ENCODE assay signal across 15 mouse cellular contexts in genomic region chr11:116385999-116386398, GRCm38 (mm10). TPM values are rescaled to one million over a fixed set of nuclear protein-coding genes. Genes with fewer than 3 reads are reported as not detected.
A peak's percentile ranks its signal among the peaks of the same experiment; 100 is the strongest.
DNase-seq lines count a peak whose midpoint lies in the region; ATAC-seq and TF ChIP-seq lines count a peak whose summit lies in the region.
"Had no signal": no experiment of that assay in that cellular context is flagged by ENCODE, and none has a peak within 500 bp of the region (broad histone marks: within the 10 kb centered on the region; RNA-seq: fewer than 3 reads in every experiment).

No protein-coding gene starts in this region.

- H3K4me3 ChIP-seq in forebrain, embryonic 13.5 days: no peak overlapping the region
- no peak overlapping the region for H3K4me3 ChIP-seq in forebrain, embryonic 10.5 days
- H3K4me3 ChIP-seq in hindbrain, embryonic 13.5 days: no peak overlapping the region
- H3K4me3 ChIP-seq in hindbrain, embryonic 16.5 days (ENCODE audit: low read length): no peak overlapping the region
- no peak overlapping the region for H3K4me3 ChIP-seq in midbrain, postnatal 0 days (ENCODE audit: low read depth, low read length)
- no peak overlapping the region for H3K4me3 ChIP-seq in midbrain, embryonic 11.5 days (ENCODE audit: low read depth, low read length)
- H3K4me3 ChIP-seq: intestine, embryonic 15.5 days; layer of hippocampus, adult 2 months; liver, embryonic 15.5 days had no signal

- no peak overlapping the region for H3K9ac ChIP-seq in forebrain, embryonic 13.5 days
- H3K9ac ChIP-seq in hindbrain, embryonic 13.5 days: peak overlapping the region; percentile 51; the same call in 1 of the 2 replicates
- H3K9ac ChIP-seq in hindbrain, embryonic 16.5 days (ENCODE audit: low read depth, low read length): no peak overlapping the region
- H3K9ac ChIP-seq in midbrain, postnatal 0 days (replicated peaks; ENCODE audit: low read length, poor library complexity, severe bottlenecking): no peak overlapping the region
- no peak overlapping the region for H3K9ac ChIP-seq in midbrain, embryonic 11.5 days (ENCODE audit: low read length)
- H3K9ac ChIP-seq: intestine, embryonic 15.5 days; liver, embryonic 15.5 days had no signal

- no peaks in the 10 kb centered on the region for H3K27me3 ChIP-seq in forebrain, embryonic 13.5 days
- no peaks in the 10 kb centered on the region for H3K27me3 ChIP-seq in forebrain, embryonic 10.5 days (ENCODE audit: poor library complexity, severe bottlenecking)
- no peaks in the 10 kb centered on the region for H3K27me3 ChIP-seq in hindbrain, embryonic 13.5 days
- H3K27me3 ChIP-seq in hindbrain, embryonic 16.5 days (replicated peaks; ENCODE audit: control insufficient read depth, insufficient read depth, low read length): no peaks in the 10 kb centered on the region
- no peaks in the 10 kb centered on the region for H3K27me3 ChIP-seq in midbrain, postnatal 0 days (ENCODE audit: insufficient read depth, low read length)
- H3K27me3 ChIP-seq in midbrain, embryonic 11.5 days (ENCODE audit: control insufficient read depth, insufficient read depth, low read length): no peaks in the 10 kb centered on the region
- H3K27me3 ChIP-seq: intestine, embryonic 15.5 days; liver, embryonic 15.5 days had no signal

- H3K27ac ChIP-seq in forebrain, embryonic 13.5 days: peak overlapping the region; percentile 55
- no peak overlapping the region for H3K27ac ChIP-seq in forebrain, embryonic 10.5 days
- peak overlapping the region; percentile 45; the same call in 1 of the 2 replicates for H3K27ac ChIP-seq in hindbrain, embryonic 13.5 days
- no peak overlapping the region for H3K27ac ChIP-seq in hindbrain, embryonic 16.5 days (ENCODE audit: low read depth, low read length)
- H3K27ac ChIP-seq in midbrain, postnatal 0 days (ENCODE audit: low read depth, low read length): no peak overlapping the region
- no peak overlapping the region for H3K27ac ChIP-seq in midbrain, embryonic 11.5 days (ENCODE audit: low read depth, low read length)
- H3K27ac ChIP-seq: layer of hippocampus, adult 2 months; liver, embryonic 15.5 days had no signal

- no peak for TF ChIP-seq CTCF in midbrain, postnatal 0 days (IDR thresholded peaks at IDR 0.05)

- no peak for DNase-seq in forebrain, embryonic 10.5 days (ENCODE audit: extremely low spot score, low spot score)
- peak; percentile 68 for DNase-seq in midbrain, postnatal 0 days (ENCODE audit: low spot score)
- DNase-seq in midbrain, embryonic 11.5 days (ENCODE audit: low spot score, missing footprints): no peak
- peak; percentile 51 for DNase-seq in skeletal muscle tissue, adult 2 months (ENCODE audit: low read depth, low spot score)
- no peak for DNase-seq in testis, postnatal 10 days (ENCODE audit: low spot score)
- DNase-seq: B cell, adult 2 months; cerebellum, adult 9-10 months; right cerebral cortex, postnatal 14 days; thymus, postnatal 25 days had no signal

- no peak overlapping the region for H3K4me2 ChIP-seq in forebrain, embryonic 13.5 days
- no peak overlapping the region for H3K4me2 ChIP-seq in hindbrain, embryonic 13.5 days
- H3K4me2 ChIP-seq in hindbrain, embryonic 16.5 days (ENCODE audit: low read length): no peak overlapping the region
- no peak overlapping the region for H3K4me2 ChIP-seq in midbrain, postnatal 0 days (ENCODE audit: low read depth, low read length, poor library complexity, severe bottlenecking)
- H3K4me2 ChIP-seq in midbrain, embryonic 11.5 days: no peak overlapping the region
- H3K4me2 ChIP-seq: intestine, embryonic 15.5 days; liver, embryonic 15.5 days had no signal

- peaks cover 26% of the 10 kb centered on the region for H3K36me3 ChIP-seq in forebrain, embryonic 13.5 days (ENCODE audit: poor library complexity, severe bottlenecking)
- no peaks in the 10 kb centered on the region for H3K36me3 ChIP-seq in forebrain, embryonic 10.5 days (replicated peaks)
- H3K36me3 ChIP-seq in hindbrain, embryonic 13.5 days: peaks cover 17% of the 10 kb centered on the region
- H3K36me3 ChIP-seq in hindbrain, embryonic 16.5 days (ENCODE audit: control insufficient read depth, insufficient read depth, low read length): peaks cover 4% of the 10 kb centered on the region; the same call in 1 of the 2 replicates
- peaks cover 5% of the 10 kb centered on the region; the same call in 1 of the 2 replicates for H3K36me3 ChIP-seq in midbrain, postnatal 0 days (ENCODE audit: insufficient read depth, low read length)
- H3K36me3 ChIP-seq in midbrain, embryonic 11.5 days (ENCODE audit: control insufficient read depth, insufficient read depth, low read length): no peaks in the 10 kb centered on the region
- H3K36me3 ChIP-seq: liver, embryonic 15.5 days had no signal

- ATAC-seq in forebrain, embryonic 13.5 days: no peak
- ATAC-seq in hindbrain, embryonic 13.5 days (ENCODE audit: low FRiP score): no peak
- no peak for ATAC-seq in hindbrain, embryonic 16.5 days
- ATAC-seq in midbrain, postnatal 0 days (ENCODE audit: low FRiP score): no peak
- no peak for ATAC-seq in midbrain, embryonic 11.5 days (ENCODE audit: low FRiP score)
- ATAC-seq: intestine, embryonic 15.5 days had no signal

- no peaks in the 10 kb centered on the region for H3K9me3 ChIP-seq in forebrain, embryonic 13.5 days (replicated peaks)
- H3K9me3 ChIP-seq in forebrain, embryonic 10.5 days: no peaks in the 10 kb centered on the region
- H3K9me3 ChIP-seq in hindbrain, embryonic 13.5 days: no peaks in the 10 kb centered on the region
- H3K9me3 ChIP-seq in hindbrain, embryonic 16.5 days (ENCODE audit: control insufficient read depth, low read length): no peaks in the 10 kb centered on the region
- H3K9me3 ChIP-seq in midbrain, postnatal 0 days (ENCODE audit: low read length): no peaks in the 10 kb centered on the region
- no peaks in the 10 kb centered on the region for H3K9me3 ChIP-seq in midbrain, embryonic 11.5 days (ENCODE audit: control insufficient read depth, low read length)
- H3K9me3 ChIP-seq: intestine, embryonic 15.5 days; liver, embryonic 15.5 days had no signal

- peaks cover 21% of the 10 kb centered on the region for H3K4me1 ChIP-seq in forebrain, embryonic 13.5 days
- peaks cover 26% of the 10 kb centered on the region for H3K4me1 ChIP-seq in forebrain, embryonic 10.5 days
- H3K4me1 ChIP-seq in hindbrain, embryonic 13.5 days (replicated peaks): peaks cover 28% of the 10 kb centered on the region
- H3K4me1 ChIP-seq in hindbrain, embryonic 16.5 days (ENCODE audit: control insufficient read depth, insufficient read depth, low read depth, low read length): peaks cover 13% of the 10 kb centered on the region
- H3K4me1 ChIP-seq in midbrain, postnatal 0 days (ENCODE audit: insufficient read depth, low read length): no peaks in the 10 kb centered on the region
- peaks cover 12% of the 10 kb centered on the region for H3K4me1 ChIP-seq in midbrain, embryonic 11.5 days (ENCODE audit: control insufficient read depth, insufficient read depth, low read length)

- WGBS in forebrain, embryonic 13.5 days: 57% methylated on average over 5 of the region's 5 CpGs
- WGBS in forebrain, embryonic 10.5 days: 62% methylated on average over 5 of the region's 5 CpGs
- 48% methylated on average over 5 of the region's 5 CpGs for WGBS in hindbrain, embryonic 13.5 days
- 36% methylated on average over 5 of the region's 5 CpGs for WGBS in hindbrain, embryonic 16.5 days
- 41% methylated on average over 5 of the region's 5 CpGs for WGBS in midbrain, postnatal 0 days
- WGBS in midbrain, embryonic 11.5 days: 57% methylated on average over 5 of the region's 5 CpGs

RNA-seq across cellular contexts. Expression of gene Rnf157, which starts 26.8 kb away (rescaled TPM):
- polyA plus RNA-seq in forebrain, embryonic 13.5 days (2015; fragmentation: Nextera tagmentation; extraction: Ambion mirVana): 18.1 and 20.6 TPM in 2 replicates
- polyA plus RNA-seq in forebrain, embryonic 10.5 days (2016; fragmentation: Nextera tagmentation; extraction: Ambion mirVana): 5.5 and 5.7 TPM in 2 replicates
- polyA plus RNA-seq in hindbrain, embryonic 13.5 days (2015; fragmentation: Nextera tagmentation; extraction: Ambion mirVana): 35.0 and 39.6 TPM in 2 replicates
- polyA plus RNA-seq in hindbrain, embryonic 16.5 days (2015; fragmentation: Nextera tagmentation; extraction: Ambion mirVana): 27.8 and 28.5 TPM in 2 replicates
- 113 and 138 TPM in 2 replicates for total RNA-seq in midbrain, postnatal 0 days (2014; rRNA removed)
- 53.7 and 57.0 TPM in 2 replicates for polyA plus RNA-seq in midbrain, postnatal 0 days (2015; fragmentation: Nextera tagmentation; extraction: Ambion mirVana)
- polyA plus RNA-seq in midbrain, embryonic 11.5 days (2014; fragmentation: Nextera tagmentation; extraction: Ambion mirVana): 17.8 and 18.1 TPM in 2 replicates

RNA-seq across cellular contexts. Expression of gene Ubald2, which starts 47.9 kb away (rescaled TPM):
- 45.5 and 58.2 TPM in 2 replicates for polyA plus RNA-seq in forebrain, embryonic 13.5 days (2015; fragmentation: Nextera tagmentation; extraction: Ambion mirVana)
- 31.6 and 33.1 TPM in 2 replicates for polyA plus RNA-seq in forebrain, embryonic 10.5 days (2016; fragmentation: Nextera tagmentation; extraction: Ambion mirVana)
- 43.6 and 44.5 TPM in 2 replicates for polyA plus RNA-seq in hindbrain, embryonic 13.5 days (2015; fragmentation: Nextera tagmentation; extraction: Ambion mirVana)
- 28.3 and 35.1 TPM in 2 replicates for polyA plus RNA-seq in hindbrain, embryonic 16.5 days (2015; fragmentation: Nextera tagmentation; extraction: Ambion mirVana)
- 81.0 and 85.9 TPM in 2 replicates for total RNA-seq in midbrain, postnatal 0 days (2014; rRNA removed)
- polyA plus RNA-seq in midbrain, postnatal 0 days (2015; fragmentation: Nextera tagmentation; extraction: Ambion mirVana): 40.1 and 40.9 TPM in 2 replicates
- polyA plus RNA-seq in midbrain, embryonic 11.5 days (2014; fragmentation: Nextera tagmentation; extraction: Ambion mirVana): 72.3 and 83.0 TPM in 2 replicates

RNA-seq across cellular contexts. Expression of gene Foxj1, which starts 50.8 kb away (rescaled TPM):
- 8.1 and 10.6 TPM in 2 replicates for polyA plus RNA-seq in forebrain, embryonic 13.5 days (2015; fragmentation: Nextera tagmentation; extraction: Ambion mirVana)
- polyA plus RNA-seq in forebrain, embryonic 10.5 days (2016; fragmentation: Nextera tagmentation; extraction: Ambion mirVana): 3.3 and 4.4 TPM in 2 replicates
- polyA plus RNA-seq in hindbrain, embryonic 13.5 days (2015; fragmentation: Nextera tagmentation; extraction: Ambion mirVana): 14.2 and 24.3 TPM in 2 replicates
- 13.2 and 16.2 TPM in 2 replicates for polyA plus RNA-seq in hindbrain, embryonic 16.5 days (2015; fragmentation: Nextera tagmentation; extraction: Ambion mirVana)
- total RNA-seq in midbrain, postnatal 0 days (2014; rRNA removed): 24.1 and 37.5 TPM in 2 replicates
- 9.6 and 12.1 TPM in 2 replicates for polyA plus RNA-seq in midbrain, postnatal 0 days (2015; fragmentation: Nextera tagmentation; extraction: Ambion mirVana)
- polyA plus RNA-seq in midbrain, embryonic 11.5 days (2014; fragmentation: Nextera tagmentation; extraction: Ambion mirVana): 3.5 and 3.8 TPM in 2 replicates

Comparison
In these comparisons a context has a peak if more than half of its experiments do, and no peak if none do; other contexts are left out.
1. H3K27ac ChIP-seq: peak in forebrain, embryonic 13.5 days (single experiment) and hindbrain, embryonic 13.5 days (single experiment); none in forebrain, embryonic 10.5 days (single experiment), hindbrain, embryonic 16.5 days (single experiment), midbrain, postnatal 0 days (single experiment) and midbrain, embryonic 11.5 days (single experiment).
2. DNase-seq: peak in midbrain, postnatal 0 days (single experiment) and skeletal muscle tissue, adult 2 months (single experiment); none in forebrain, embryonic 10.5 days (single experiment), midbrain, embryonic 11.5 days (single experiment) and testis, postnatal 10 days (single experiment).